Mouse (Mus musculus): ENCODE results near the gene Tbc1d5. TPM values are rescaled to one million over a fixed set of nuclear protein-coding genes. Genes with fewer than 3 reads are reported as not detected.
A peak's percentile ranks its signal among the peaks of the same experiment; 100 is the strongest.

The Tbc1d5 gene
- polyA plus RNA-seq, 1 experiment from 2014 or later, result 11.4 TPM

DNA sequence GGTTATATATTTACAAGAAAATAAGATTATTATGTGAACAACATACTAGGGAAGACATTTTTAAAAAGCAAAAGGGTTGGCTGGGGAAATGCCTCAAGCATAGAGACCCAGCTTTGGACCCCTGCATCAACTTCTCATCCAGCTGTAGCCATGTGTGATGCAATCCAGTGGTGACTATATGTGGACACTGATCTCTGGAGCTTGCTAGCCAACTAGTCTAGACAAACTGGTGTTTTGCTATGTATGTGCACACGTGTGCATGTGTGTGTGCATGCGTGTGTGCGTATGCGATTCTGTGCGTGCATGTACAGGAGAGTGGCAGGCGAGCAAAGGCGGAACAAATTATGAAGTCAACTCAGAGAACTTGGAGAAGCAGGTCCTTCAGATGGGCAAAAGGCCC is 414.8 kb downstream of the Tbc1d5 start:
- no peak overlapping the region for H3K27ac ChIP-seq
- no peaks in the 10 kb centered on the region for H3K36me3 ChIP-seq
- no peak overlapping the region for H3K4me2 ChIP-seq
- no peak overlapping the region for H3K4me3 ChIP-seq (replicated peaks)
- no peaks in the 10 kb centered on the region for H3K4me1 ChIP-seq
- H3K27me3 ChIP-seq, result no peaks in the 10 kb centered on the region
- no peaks in the 10 kb centered on the region for H3K9me3 ChIP-seq (replicated peaks)
- H3K9ac ChIP-seq, result no peak overlapping the region
- WGBS, result 98% methylated on average over 7 of the region's 7 CpGs
- ATAC-seq (replicated peaks; ENCODE audit: low FRiP score), result no peak

DNA sequence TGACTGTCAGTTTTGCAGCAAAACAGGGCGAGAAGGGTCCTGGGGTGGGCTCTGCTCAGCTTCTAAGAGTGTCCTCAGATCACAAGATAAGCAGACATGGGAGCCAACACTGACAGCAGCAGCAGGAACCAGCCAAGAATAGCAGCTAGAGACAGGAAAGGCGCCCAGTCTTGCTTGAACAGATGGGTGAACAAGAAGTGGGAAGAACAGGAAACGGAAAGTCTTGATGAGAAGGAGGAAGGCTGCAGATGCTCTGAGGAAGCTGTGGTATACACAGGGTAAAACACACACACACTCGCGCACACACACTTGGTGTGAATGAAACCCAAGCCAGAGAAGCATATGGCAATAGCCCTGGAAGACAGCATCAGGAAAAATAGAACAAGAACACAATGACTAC is 415.7 kb downstream of the Tbc1d5 start:
- Histone ChIP-seq H3K9me3 (replicated peaks) (no peaks in the 10 kb centered on the region), H3K36me3 (no peaks in the 10 kb centered on the region), H3K27me3 (no peaks in the 10 kb centered on the region), H3K9ac (no peak overlapping the region), H3K4me3 (replicated peaks) (no peak overlapping the region), H3K4me1 (no peaks in the 10 kb centered on the region), H3K4me2 (no peak overlapping the region), H3K27ac (no peak overlapping the region)
- ATAC-seq (replicated peaks; ENCODE audit: low FRiP score), result peak; percentile 40; the same call in 1 of the 2 replicates
- 69% methylated on average over 5 of the region's 5 CpGs for WGBS

DNA sequence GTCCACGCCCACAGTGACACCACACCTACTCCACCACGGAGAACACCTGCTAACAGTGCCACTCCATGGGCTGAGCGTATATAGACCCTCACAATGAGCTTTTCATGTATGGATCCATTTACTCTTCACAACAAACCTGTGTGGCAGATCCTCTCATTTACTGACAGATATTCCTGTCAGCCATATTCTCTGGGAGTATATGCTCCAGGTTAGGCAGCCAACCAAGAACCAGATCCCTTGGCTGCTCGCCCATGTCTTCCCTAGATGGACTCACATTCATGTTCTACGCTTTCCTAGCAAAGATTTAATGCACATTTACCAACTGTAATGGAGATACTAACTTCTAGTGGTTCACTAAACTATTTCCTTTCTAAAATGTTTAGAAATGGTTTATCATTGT is 416.9 kb downstream of the Tbc1d5 start:
- Histone ChIP-seq H3K27me3 (no peaks in the 10 kb centered on the region), H3K27ac (no peak overlapping the region), H3K9me3 (replicated peaks) (no peaks in the 10 kb centered on the region), H3K9ac (no peak overlapping the region), H3K4me3 (replicated peaks) (no peak overlapping the region), H3K36me3 (no peaks in the 10 kb centered on the region), H3K4me1 (no peaks in the 10 kb centered on the region), H3K4me2 (no peak overlapping the region)
- 79% methylated on average over 5 of the region's 5 CpGs for WGBS
- ATAC-seq (replicated peaks; ENCODE audit: low FRiP score), result no peak

DNA sequence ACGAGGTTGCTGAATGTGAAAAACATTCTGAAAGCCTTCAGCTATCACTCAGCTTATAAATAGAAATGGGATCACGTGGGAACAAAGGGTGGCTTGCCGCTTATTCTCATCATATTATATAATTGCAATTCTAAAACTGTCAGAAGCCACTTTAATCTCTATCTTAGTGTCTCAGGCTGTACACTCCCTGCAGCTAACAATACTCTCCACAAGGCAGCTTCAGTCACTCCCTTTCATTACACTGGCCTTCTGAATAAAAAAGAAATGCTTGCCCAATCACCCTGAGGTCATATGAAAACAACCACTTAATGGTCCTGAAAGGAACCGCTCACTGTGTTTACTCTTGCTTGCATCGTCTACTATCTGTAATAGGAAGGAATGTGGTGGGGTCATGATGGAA is 418.1 kb downstream of the Tbc1d5 start:
- H3K36me3 ChIP-seq, result no peaks in the 10 kb centered on the region
- no peak overlapping the region for H3K9ac ChIP-seq
- no peaks in the 10 kb centered on the region for H3K9me3 ChIP-seq (replicated peaks)
- no peaks in the 10 kb centered on the region for H3K4me1 ChIP-seq
- H3K27ac ChIP-seq, result no peak overlapping the region
- peak; percentile 36; the same call in 1 of the 2 replicates for ATAC-seq (replicated peaks; ENCODE audit: low FRiP score)
- H3K4me3 ChIP-seq (replicated peaks), result no peak overlapping the region
- 43% methylated on average over 5 of the region's 5 CpGs for WGBS
- no peak overlapping the region for H3K4me2 ChIP-seq
- no peaks in the 10 kb centered on the region for H3K27me3 ChIP-seq

DNA sequence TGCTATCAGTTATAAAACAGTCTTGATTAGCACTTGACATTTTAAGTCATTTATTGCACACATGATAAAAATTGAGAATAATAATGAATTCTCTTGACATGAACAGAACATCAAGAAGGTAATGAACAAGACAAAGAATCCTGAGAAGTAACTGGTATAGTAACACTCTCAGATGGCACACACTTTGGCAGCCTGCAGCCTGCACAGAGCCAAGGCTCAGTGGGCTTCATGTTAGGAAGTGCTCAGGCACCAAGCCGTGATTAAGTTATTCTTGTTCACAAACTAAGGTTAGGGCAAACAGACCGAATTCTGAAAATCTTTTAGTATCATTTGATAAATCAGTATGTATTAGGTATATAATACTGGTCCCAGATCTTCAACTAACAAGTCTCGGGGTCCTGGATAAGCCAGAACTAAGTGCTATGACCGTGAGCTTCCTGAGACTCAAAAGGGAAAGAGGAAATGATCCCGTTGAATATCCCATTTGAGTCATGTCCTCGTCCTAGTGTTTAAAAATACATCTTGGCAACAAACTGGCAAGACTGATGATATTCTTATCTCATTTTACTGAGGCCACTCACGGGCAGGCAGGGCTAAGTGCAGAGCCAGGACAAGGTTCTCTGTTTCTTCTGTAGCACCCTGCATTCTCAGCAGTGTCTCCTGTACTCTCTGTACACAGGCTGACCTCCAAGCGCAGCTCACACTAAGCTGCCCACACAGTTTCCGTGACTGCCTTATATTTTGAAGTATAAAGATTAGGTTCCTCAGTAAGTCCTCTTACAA is 425.6 kb downstream of the Tbc1d5 start:
- WGBS, result 72% methylated on average over 9 of the region's 9 CpGs
- H3K36me3 ChIP-seq, result no peaks in the 10 kb centered on the region
- no peak overlapping the region for H3K27ac ChIP-seq
- H3K4me2 ChIP-seq, result no peak overlapping the region
- H3K4me3 ChIP-seq (replicated peaks), result no peak overlapping the region
- H3K9ac ChIP-seq, result no peak overlapping the region
- ATAC-seq (replicated peaks; ENCODE audit: low FRiP score), result no peak
- H3K9me3 ChIP-seq (replicated peaks), result no peaks in the 10 kb centered on the region
- no peaks in the 10 kb centered on the region for H3K27me3 ChIP-seq
- H3K4me1 ChIP-seq, result no peaks in the 10 kb centered on the region

DNA sequence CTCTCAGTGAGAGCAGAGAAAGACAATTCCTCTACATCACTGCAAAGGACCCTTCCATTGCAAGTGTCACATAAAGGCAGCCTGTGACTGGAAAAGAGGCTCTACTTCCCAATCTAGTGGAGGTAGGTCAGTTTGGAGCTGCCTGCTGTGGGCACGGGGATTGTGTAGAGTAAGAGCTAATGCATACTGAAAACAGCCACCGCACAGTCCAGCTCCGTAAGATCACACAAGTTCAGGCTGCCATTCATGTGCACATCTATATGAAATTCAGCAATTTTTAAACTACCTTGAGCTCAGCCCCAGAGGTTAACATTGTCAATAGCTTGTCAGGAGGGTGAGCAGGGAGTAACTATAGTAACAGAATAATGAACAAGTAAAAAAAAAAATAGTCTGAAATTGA is 426.4 kb downstream of the Tbc1d5 start:
- Histone ChIP-seq H3K9ac (no peak overlapping the region), H3K4me2 (no peak overlapping the region), H3K4me3 (replicated peaks) (no peak overlapping the region), H3K36me3 (no peaks in the 10 kb centered on the region), H3K9me3 (replicated peaks) (no peaks in the 10 kb centered on the region), H3K4me1 (no peaks in the 10 kb centered on the region), H3K27ac (no peak overlapping the region), H3K27me3 (no peaks in the 10 kb centered on the region)
- no peak for ATAC-seq (replicated peaks; ENCODE audit: low FRiP score)
- WGBS, result 92% methylated on average over 3 of the region's 3 CpGs

DNA sequence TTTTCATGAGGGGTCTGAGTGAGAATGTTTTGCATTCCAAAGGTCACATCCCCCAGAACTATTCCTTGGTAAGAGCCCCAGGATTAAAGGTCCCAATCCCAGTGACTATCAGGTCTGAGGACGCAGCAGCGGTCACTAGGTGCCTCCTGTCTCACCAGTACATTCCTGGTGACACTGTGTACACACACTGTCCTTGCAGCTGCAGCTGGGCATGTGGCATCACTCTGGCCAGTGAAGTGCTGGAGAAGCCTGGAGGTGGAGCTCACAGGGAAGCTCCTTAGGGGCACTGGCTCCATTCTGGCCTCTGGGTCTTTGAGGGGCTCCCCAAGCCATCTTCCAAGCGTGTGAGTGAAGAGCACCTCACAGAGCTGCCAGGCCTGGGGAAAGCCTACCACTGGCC is 427.2 kb downstream of the Tbc1d5 start:
- H3K27me3 ChIP-seq, result no peaks in the 10 kb centered on the region
- no peak overlapping the region for H3K4me2 ChIP-seq
- H3K9ac ChIP-seq, result no peak overlapping the region
- H3K4me1 ChIP-seq, result no peaks in the 10 kb centered on the region
- no peak for ATAC-seq (replicated peaks; ENCODE audit: low FRiP score)
- no peaks in the 10 kb centered on the region for H3K9me3 ChIP-seq (replicated peaks)
- WGBS, result 85% methylated on average over 3 of the region's 3 CpGs
- H3K4me3 ChIP-seq (replicated peaks), result no peak overlapping the region
- H3K27ac ChIP-seq, result no peak overlapping the region
- no peaks in the 10 kb centered on the region for H3K36me3 ChIP-seq

DNA sequence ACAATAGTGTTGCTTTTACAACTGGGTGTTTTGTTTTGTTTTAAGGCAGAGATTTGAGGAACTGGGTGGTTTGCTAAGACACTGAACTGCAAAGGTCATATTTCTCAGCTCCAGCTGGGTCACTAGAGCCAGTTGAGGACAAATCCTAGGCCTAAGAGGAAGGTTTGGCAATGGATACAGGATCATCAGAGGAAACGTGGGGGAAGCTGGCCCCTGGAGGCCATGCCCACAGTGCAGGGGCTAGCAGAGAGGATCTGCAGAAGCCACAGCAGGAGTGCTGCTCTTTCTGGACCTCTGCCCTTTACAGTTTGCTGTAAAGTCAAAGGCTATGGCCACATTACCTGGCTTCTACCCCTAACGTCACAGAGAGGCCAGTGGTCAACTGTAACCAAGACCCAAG is 428.3 kb downstream of the Tbc1d5 start:
- Histone ChIP-seq H3K27ac (no peak overlapping the region), H3K4me2 (no peak overlapping the region), H3K36me3 (no peaks in the 10 kb centered on the region), H3K4me1 (no peaks in the 10 kb centered on the region), H3K27me3 (no peaks in the 10 kb centered on the region), H3K4me3 (replicated peaks) (no peak overlapping the region), H3K9me3 (replicated peaks) (no peaks in the 10 kb centered on the region), H3K9ac (no peak overlapping the region)
- 34% methylated on average over 2 of the region's 2 CpGs for WGBS
- no peak for ATAC-seq (replicated peaks; ENCODE audit: low FRiP score)

DNA sequence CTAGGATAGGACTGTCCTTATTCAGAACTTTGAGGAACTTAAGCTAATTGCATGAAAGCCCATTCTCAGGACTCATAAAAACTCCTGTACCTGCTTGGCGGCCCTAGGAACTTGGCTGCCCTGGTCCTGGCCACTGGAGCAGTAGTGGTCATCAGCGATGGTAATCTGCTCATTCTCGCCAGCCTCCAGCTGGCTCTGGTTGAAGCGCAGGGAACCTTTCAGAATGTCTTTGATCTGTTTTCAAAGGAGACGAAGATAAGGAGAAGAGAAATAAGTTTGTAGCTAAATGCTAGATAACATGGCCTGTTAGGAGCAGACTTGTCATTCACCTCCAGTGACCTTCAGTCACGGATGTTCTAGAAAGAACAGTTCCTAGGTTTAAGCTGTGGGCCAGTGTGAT is 437.8 kb downstream of the Tbc1d5 start:
- H3K27me3 ChIP-seq, result no peaks in the 10 kb centered on the region
- H3K27ac ChIP-seq, result no peak overlapping the region
- H3K9me3 ChIP-seq (replicated peaks), result no peaks in the 10 kb centered on the region
- WGBS, result 83% methylated on average over 6 of the region's 6 CpGs
- H3K4me3 ChIP-seq (replicated peaks), result no peak overlapping the region
- H3K9ac ChIP-seq, result no peak overlapping the region
- H3K4me1 ChIP-seq, result no peaks in the 10 kb centered on the region
- 0 out of 2 replicates have a peak, but pooled peaks cover 4% of the 10 kb centered on the region for H3K36me3 ChIP-seq
- ATAC-seq (replicated peaks; ENCODE audit: low FRiP score), result no peak
- H3K4me2 ChIP-seq, result no peak overlapping the region

DNA sequence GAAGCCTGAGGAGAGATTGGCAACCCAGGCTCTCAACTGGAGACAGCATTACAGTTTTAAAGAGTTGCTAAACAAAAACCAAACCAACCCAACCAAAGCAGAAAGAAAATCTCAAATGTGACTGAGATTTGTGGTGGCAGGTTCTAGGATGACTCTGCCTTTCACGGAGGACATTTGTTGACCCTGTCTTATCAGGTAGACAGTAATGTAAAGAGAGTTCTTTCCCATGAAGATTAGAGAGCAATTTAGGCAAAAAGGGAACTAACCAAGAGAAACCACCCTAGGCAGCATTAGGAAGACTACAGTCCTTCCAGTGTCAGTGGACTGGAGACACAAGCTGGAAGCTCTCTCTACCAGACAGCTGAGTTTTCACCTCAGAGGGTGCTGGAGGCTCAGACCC is 438.3 kb downstream of the Tbc1d5 start:
- WGBS, result 77% methylated on average over 1 of the region's 1 CpGs
- H3K4me1 ChIP-seq, result no peaks in the 10 kb centered on the region
- H3K4me2 ChIP-seq, result no peak overlapping the region
- no peaks in the 10 kb centered on the region for H3K9me3 ChIP-seq (replicated peaks)
- H3K4me3 ChIP-seq (replicated peaks), result no peak overlapping the region
- H3K27me3 ChIP-seq, result no peaks in the 10 kb centered on the region
- 0 out of 2 replicates have a peak, but pooled peaks cover 4% of the 10 kb centered on the region for H3K36me3 ChIP-seq
- H3K27ac ChIP-seq, result no peak overlapping the region
- H3K9ac ChIP-seq, result no peak overlapping the region
- ATAC-seq (replicated peaks; ENCODE audit: low FRiP score), result no peak

DNA sequence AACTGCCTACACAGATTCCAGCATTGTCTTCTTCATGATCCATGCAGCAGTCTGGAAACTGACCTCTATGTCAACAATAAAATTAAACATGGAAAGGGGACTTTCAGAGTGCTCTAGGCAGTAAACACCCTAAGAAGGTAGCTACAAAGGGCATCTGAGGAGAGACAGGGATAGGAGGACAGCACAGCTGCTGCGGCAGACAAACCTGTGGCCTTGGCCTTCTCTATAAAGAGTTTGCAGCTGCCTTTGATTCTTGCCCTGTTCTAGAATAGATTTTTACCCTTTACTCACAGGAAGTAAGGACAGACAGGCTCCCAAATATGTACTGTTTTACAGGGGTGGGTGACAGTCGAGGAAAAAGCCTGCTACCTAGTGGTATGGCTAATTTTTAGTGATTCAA is 440.7 kb downstream of the Tbc1d5 start:
- H3K4me3 ChIP-seq (replicated peaks), result no peak overlapping the region
- ATAC-seq (replicated peaks; ENCODE audit: low FRiP score), result no peak
- no peak overlapping the region for H3K27ac ChIP-seq
- H3K4me2 ChIP-seq, result no peak overlapping the region
- H3K27me3 ChIP-seq, result no peaks in the 10 kb centered on the region
- no peaks in the 10 kb centered on the region for H3K4me1 ChIP-seq
- H3K9ac ChIP-seq, result no peak overlapping the region
- WGBS, result 82% methylated on average over 2 of the region's 2 CpGs
- H3K9me3 ChIP-seq (replicated peaks), result no peaks in the 10 kb centered on the region
- peaks cover 11% of the 10 kb centered on the region; the same call in 1 of the 2 replicates for H3K36me3 ChIP-seq

DNA sequence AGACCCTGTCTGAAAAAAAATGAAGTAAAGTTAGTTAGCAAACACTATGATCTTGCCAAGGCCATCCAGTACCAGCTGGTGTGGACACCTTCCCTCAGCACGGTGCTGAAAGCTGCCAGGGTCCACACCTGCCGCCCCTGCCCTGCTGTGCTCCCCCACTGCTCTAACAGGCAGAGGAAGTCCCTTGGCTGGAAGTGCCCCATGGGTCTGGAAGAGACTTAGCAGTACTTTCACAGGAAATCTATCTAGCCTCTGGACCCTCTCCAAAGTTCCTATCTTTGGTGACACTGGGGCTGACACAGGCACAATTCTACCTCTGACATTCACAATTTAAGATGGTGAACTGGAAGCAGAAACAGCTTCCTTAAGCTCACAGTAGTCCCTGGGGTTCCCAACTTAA is 442.1 kb downstream of the Tbc1d5 start:
- WGBS, result 71% methylated on average over 2 of the region's 2 CpGs
- Histone ChIP-seq H3K9me3 (replicated peaks) (no peaks in the 10 kb centered on the region), H3K4me2 (no peak overlapping the region), H3K27me3 (no peaks in the 10 kb centered on the region), H3K4me1 (no peaks in the 10 kb centered on the region), H3K4me3 (replicated peaks) (no peak overlapping the region), H3K27ac (no peak overlapping the region), H3K36me3 (peaks cover 11% of the 10 kb centered on the region; the same call in 1 of the 2 replicates), H3K9ac (no peak overlapping the region)
- ATAC-seq (replicated peaks; ENCODE audit: low FRiP score), result no peak

Data from kidney, embryonic 15.5 days (tissue).